Mouse (Mus musculus) yolk sac, embryonic 10.5 days (tissue): ENCODE measurements at regions not wholly inside any gene's neighbourhood (a gene's known extent, or its start where the extent isn't known, plus 50 kb on each side); places are given as distances from the start of the nearest gene placed in this dataset.
A peak's percentile ranks its signal among the peaks of the same experiment; 100 is the strongest.

Experiments used
- DNase-seq: peaks from one replicate; pipeline ENCODE4 v3.0.0-alpha.2; 2017; ENCODE audit warnings: low spot score

- no peak for DNase-seq
Measured at GRCm38 (mm10) chr6:127298105-127298504, 146.1 kb upstream of the Ccnd2 start.

- no peak for DNase-seq
Measured at GRCm38 (mm10) chr6:127311192-127312054, 135.2 kb upstream of the Parp11 start.

- DNase-seq: no peak
Measured at GRCm38 (mm10) chr6:127317309-127317708, 129.3 kb upstream of the Parp11 start.

DNA sequence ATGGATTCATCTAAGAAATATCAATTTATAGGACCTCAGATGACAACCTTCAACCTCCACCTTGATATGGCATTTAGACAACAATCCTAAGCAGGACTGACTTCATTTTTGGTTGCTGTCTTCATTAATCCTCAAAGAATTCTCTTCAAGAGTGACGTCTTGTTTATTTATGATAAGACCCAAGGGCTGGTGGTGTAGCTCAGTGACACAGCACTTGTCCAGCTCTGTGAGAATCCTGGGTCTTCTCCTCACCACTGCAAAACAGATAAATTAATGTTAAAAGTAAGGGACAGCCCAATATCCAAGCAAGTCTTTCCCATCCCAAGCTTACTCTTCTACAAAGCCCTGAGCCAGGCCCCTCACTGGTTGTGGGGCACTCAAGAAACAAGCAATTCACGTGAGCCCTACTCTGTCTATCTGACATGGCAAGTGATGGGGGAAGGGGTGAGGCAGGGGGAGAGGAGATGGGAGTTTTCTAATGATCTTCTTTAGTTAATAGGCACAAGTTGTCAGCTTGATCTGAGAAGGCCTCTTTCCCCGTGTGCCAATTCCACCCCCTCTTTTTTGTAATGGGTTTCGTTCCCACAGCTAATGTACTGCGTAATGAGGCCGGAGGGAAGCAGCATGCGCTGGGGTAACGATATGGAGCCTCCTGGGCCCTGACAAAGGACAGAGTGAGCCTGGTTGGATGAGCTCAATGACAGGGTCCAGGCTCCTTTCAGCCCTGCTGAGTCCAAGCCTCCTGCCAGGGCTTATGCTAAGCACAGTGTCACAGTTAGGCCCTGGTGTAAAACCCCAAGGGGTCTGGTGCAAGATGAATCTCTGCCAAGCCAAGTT lies 127.7 kb upstream of the Parp11 start:
- no peak for DNase-seq

GRCm38 (mm10) chr6:127320600-127320999 lies 126.0 kb upstream of the Parp11 start:
- no peak for DNase-seq

DNA sequence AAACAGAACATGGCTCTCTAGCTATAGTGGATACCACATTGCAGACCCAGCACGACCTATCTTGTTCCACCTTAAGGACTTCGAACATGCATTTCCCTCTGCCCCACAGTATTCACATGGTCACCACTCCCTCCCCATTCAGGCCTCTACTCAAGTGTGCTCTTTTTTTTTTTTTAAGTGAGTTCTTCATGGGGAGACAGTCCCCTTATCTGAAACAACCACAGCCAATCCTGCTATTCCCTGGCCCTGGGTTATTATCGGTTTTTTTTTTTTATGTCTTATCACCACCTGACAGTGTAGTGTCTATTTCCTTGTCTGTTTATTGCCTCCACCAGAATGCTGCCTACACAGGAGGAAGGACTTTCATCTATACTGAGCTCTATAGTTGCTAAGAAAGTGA lies 125.6 kb upstream of the Parp11 start:
- no peak for DNase-seq

DNA sequence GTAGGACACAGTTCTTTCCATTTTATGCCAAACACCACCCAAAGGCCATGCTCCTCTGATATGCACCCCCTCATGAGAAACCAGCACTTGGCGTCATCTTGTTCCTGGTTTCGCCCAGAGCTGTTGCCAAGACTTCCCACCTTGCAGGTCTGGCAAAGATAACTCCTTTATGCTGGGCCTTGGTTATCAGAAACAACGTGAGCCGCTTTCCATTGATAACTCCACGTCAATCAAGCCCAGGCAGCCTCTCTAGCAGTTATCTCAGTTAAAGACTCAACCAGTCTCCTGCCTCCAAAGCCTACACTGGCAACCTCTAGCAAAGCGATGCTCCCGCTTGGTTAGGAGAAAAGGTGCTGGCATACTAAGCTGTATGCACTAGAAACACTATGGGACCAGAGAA lies 124.2 kb upstream of the Parp11 start:
- no peak for DNase-seq

DNA sequence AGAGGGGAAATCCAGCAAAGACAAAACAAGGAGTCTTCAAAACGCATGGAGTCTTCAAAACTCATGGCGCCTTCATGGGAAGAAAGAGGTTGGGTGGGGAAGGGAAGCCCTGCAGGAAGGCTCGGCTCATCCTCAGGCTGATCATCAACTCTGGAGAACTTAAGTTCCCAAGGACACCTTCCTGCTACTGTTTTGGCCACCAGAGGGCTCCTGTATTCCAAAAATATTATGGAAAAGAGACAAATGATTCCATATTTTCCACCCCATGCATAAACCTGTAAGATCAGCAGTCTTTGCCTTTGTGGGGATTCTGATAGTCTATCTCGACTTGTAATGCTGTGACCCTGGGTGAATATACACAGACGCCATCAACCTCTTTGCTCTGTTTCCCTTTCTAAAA lies 121.7 kb upstream of the Parp11 start:
- no peak for DNase-seq

DNA sequence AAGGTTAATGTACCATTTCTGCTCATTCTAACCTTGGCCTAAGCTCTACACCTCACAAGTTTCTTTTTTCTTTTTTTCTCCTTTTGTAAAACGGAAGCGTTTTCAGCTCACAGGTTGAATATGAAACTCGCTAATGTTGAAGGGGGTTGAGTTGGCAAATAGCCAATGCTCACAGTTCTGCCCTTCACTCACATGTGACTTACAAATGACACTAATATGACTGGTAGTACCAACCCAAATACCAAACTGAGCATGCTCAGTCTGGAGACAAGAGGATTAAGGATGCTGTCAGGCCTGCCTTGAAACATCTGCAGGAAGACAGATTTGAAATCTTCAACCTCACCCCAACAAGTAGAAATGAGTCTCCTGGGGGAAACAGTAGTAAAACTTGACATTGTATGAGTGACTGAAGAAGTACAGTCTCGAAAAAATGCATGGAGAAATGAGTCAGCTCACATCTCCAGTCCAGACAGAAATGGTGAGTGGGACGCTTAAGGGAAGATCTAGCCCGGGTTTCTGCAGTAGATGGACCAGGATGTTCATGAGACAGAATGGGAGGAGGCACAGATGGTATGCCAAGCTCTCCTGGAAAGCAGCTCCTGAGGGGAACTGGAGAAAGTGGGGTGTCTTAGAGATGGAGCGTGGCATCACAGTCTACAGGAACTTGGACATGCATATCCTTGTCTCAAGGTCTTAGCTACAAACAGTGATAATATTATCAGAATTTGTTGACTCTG lies 120.9 kb upstream of the Parp11 start:
- no peak for DNase-seq

- no peak for DNase-seq
Measured at GRCm38 (mm10) chr6:127326333-127326729, 120.3 kb upstream of the Parp11 start.

GRCm38 (mm10) chr6:127329191-127330014 lies 117.2 kb upstream of the Parp11 start:
- no peak for DNase-seq

- DNase-seq: peak; percentile 92
Measured at GRCm38 (mm10) chr6:127330015-127330705, 116.5 kb upstream of the Parp11 start.

DNA sequence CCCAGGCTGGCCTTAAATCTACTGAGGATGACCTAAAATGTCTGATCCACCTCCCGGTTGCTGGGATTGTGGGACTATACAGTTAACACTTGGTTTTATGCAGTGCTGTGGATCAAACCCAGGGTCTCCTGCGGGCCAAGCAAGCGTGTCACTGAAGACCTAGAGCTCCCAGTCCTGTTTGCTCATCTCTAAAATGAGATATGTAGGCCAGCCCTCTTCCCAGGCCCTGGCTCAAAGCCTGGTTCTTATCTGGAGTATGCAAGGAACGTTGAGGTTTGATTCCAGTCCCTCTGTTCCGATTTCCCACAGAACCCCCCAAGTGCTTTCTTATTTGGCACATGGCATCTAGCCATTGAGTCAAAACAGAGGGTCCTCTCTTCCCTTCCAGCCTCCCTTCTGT lies 115.5 kb upstream of the Parp11 start:
- DNase-seq: no peak

GRCm38 (mm10) chr6:127334256-127334655 lies 112.4 kb upstream of the Parp11 start:
- DNase-seq: no peak

DNA sequence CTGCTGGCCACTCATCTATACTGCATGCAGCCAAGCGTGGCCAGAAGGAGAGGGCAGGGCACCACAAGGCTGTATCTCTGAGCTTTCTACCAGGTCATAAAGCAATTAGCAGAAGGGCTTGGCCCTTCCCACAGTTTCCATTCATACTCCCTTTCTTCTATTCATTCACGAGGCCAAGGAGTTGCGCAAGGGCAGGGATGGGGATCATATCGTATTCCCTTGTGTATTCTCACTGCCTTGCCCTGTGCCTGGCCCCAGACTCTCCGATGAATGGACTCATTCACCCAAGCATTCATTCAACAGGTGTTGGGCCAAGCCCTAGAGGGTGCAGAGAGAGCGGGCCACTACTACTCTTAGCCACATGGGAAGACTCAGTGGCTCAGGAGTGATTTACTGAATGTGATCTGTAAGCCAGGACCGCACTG lies 111.2 kb upstream of the Parp11 start:
- DNase-seq: no peak

DNA sequence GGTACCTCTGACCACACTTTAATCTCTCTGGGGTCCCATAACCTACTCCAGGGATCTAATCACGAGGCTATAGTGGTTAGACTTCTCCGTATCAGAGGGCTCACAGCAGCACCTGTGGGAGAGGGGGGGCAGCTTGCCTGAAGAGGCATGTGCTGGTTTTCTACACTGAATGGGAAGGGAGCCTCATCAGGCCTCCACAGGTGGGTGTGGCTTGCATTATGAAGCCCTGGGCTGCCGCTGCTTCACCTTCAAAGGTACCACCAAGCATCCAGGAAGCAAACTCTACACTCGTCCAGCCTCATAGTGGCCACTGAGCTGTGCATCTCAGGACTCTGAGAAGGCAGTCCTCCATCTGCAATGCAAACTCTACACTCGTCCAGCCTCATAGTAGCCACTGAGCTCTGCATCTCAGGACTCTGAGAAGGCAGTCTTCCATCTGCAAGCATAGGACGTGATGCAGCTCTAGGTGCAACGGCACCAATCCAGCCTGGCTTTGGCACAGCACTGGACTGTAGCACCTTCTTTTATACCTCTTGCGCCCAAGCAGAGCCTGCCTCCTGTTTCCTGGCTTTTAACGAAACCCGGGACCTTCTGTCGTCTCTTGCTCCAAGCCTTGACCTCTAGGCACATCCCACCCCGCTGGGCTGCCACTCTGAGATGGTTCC lies 110.5 kb upstream of the Parp11 start:
- no peak for DNase-seq

GRCm38 (mm10) chr6:127336681-127337397 lies 109.8 kb upstream of the Parp11 start:
- DNase-seq: peak; percentile 36

DNA sequence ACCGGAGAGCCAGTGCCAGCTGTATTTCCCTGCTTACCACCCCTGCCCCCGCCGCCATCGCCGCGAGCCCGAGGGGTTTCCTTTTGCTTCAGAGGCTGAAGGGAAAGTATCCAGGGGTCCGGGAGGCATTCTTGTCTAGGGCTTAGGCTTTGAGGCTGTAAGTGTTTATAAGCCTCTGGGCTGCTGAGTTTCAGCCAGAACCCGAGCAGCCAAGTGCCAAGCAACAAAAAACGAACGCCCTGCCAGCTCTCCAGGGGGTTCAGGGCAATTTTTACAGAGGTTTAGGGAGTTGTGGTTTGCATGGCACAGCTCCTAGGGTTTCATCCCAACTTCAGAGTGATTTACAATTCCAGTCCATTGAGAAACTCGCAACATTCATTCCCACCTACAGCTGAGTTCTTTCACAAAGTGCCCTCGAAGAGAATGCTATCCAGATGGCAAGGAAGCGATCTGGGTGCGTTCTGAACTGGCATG lies 109.2 kb upstream of the Parp11 start:
- no peak for DNase-seq

- DNase-seq: no peak
Measured at GRCm38 (mm10) chr6:127338412-127338811, 108.2 kb upstream of the Parp11 start.

GRCm38 (mm10) chr6:127341604-127342003 lies 105.0 kb upstream of the Parp11 start:
- DNase-seq: no peak
